Mouse (Mus musculus) erythroblast, adult 5-6 weeks (primary cell): ENCODE data around the gene Plac1. TPM values are rescaled to one million over a fixed set of nuclear protein-coding genes. Genes with fewer than 3 reads are reported as not detected.

Experiments used
- ATAC-seq: replicated peaks from 2 replicates; pipeline ENCODE4 v1.8.0; 2016; ENCODE audit warnings: moderate number of reproducible peaks, mild to moderate bottlenecking, moderate TSS enrichment, inconsistent platforms; ENCODE audit not compliant: poor library complexity, low FRiP score, severe bottlenecking
- total RNA-seq, 2 experiments: library from RNA; stranded (forward) in 1 of 2; stranded (reverse) in 1 of 2; fragments of 150-400 nt in 1 of 2; fragments of 200-764, 138-1000 nt in 1 of 2; gene quantifications; 2 replicates each; pipeline versions ENCODE4 v1.2.3 to v1.2.4; 2015 to 2017; ENCODE audit warnings: low replicate concordance in 2 of 2

The Plac1 gene
- total RNA-seq, 2 experiments from 2014 or later = 0.26 TPM; not detected in 1

DNA sequence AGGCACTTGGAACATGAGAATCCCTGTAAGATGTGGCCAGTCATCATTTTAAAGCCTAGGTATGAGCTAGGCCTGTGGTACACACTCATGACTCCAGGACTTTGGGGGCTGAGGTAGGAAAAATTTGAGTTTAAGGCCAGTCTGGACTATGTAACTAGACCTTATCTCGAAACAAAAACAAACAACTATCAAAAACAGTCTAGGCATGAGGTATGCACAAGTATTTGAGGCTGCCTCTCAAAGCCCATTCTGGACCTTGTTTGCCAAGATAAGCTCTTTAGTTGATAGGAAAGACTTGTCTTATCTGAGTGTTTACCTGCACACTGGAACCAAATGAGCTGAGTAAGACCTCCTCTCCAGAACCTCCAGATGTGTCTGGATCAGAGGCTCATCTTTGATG, 116.3 kb downstream of the Plac1 start:
- no peak for ATAC-seq

DNA sequence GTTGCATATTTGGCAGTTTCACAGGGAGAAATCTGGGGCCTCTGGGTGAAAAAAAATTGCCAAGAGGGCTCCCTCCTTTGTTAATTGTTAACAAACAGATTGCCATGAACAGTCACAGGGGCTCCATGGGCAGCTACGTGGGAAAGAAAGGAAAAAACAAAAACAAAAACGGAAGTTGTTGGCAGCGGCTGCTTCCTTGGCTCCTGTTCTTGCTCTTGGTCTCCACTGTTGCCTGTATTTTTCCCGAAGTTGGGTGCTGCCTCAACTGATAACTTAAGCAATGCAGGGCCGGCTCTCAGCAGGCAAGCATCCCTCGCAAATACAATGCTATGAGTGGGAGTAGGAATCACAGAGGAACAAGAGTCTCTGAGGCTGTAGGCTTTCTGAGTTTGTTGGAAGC, 121.3 kb downstream of the Plac1 start:
- no peak for ATAC-seq

DNA sequence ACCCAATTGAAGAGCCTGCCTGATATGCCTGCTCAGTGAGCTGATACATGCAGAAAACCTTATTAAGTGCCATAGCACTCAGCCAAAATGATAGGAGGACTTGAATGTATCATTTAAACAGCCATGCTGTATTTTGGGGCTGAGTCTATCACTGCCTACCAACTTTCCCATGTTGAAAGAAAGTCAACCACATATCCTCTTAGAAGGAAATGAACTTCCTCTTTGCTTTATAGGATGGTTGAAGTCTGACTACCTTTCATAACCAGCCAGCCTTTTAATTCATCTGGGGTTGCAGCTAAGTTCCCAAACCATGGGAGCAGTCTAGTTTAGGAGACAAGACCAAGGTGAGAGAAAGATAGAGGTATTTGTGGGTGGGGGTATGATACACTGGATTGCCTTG, 121.9 kb downstream of the Plac1 start:
- no peak for ATAC-seq

DNA sequence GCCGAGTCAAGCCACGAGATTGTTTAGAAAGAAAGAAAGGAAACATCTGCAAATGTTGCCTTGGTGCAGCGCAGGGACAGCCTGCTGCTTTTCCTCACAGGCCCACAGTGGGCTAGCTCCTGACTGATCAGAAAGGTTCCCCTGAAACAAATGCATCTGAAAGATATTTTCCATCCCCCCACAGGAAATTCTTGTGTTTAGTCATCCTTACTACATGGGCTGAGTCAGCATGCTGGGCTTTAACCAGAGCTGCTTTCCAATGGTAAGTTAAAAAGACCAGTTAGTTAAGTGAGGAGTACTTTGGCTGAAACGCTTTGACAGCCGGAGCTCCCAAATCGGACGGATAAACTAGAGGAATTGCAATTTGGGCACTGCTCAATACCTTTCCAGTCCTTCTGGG, 124.9 kb downstream of the Plac1 start:
- ATAC-seq = no peak

DNA sequence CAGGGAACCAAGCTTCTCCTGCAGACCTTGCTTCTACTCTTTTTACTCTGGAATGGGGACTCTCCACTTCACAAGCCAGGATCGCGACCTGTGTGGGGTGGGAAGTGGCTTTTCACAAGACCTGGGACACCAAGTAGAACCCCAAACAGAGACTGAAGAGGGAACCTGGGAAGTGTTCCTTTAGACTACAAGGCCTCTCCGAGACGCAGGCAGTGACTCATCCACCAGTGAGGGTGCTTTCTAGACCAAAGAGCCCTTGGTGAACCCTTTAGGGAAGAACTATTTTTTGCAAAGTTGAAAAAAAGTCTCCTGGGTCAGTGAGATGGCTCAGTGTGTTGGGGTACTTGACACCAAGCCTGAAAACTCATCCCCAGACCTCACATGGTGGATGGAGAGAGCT, 129.8 kb downstream of the Plac1 start:
- ATAC-seq = no peak

DNA sequence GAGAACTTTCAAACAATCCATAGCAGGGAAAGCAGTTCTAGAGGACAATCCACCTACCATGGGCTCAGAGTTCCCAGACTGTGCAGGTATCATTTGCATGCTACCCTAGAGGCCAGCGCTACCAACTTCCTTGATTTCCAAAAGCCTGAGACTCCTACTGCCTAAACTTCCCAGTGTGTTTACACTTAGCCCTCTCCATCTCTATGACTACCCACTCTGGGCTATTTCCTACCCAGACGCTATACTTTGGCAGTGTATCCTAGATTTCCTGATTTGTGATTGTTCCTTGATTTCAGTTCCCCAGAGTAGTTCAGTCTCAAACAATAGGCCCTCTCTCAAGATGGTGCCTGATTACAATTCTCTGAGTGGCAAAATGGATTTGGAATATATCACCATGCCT, 132.8 kb downstream of the Plac1 start:
- no peak for ATAC-seq

DNA sequence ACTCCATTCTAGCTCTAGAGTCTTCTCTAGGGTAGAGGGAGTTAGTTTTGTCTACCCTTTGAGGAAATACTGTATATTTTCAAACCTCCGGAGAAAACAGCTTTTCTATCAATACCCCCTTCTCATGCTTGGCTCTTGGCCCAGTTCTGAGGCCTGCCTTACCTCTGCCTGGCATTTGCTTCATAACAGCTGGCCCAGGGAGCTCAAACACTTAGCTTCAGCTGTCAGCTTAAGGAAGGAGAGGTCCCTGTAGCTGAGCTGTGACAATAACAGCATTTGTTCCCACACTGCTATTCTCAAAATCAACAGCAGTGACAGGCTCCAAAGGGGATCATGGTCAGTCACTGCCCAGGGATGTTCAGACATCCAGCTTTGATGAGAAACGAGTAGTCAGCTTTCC, 138.7 kb downstream of the Plac1 start:
- ATAC-seq = no peak

DNA sequence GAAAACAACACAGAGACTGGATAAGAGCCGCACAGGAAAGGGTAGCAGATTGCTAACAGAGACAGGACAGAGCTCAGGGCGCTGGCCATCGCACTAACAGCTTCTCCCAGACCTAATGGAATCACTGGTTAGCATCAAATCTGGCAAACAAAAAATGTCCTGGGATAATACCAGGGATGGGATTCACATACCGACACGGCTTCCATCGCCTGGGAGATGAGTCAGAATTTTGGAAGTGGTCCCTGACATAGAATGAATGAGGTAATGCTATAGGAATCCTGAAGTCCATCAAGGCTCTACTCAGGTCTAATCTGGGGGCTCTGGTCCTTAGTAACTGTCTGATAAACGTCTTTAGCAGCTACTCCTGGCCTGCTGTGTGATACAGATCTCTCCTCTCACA, 140.0 kb downstream of the Plac1 start:
- ATAC-seq = no peak

DNA sequence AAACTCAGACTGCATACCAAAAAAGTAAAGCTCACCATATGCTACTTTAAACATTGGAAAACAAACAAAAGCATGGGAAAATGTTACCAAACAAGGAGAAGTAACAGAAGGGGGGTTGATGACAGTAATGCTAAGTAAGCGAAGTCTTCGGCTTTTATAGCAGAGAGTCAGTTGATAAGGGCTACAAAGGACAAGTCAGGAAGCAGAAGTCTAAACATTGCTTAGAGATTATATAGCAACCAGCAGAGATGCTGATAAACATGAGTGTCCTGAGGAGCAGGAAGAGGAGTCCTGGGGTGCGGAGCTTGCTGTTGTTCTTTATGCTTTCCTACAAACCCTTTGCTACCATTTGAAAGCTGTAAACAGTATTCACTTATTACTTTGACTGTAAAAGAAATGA, 140.6 kb downstream of the Plac1 start:
- no peak for ATAC-seq

DNA sequence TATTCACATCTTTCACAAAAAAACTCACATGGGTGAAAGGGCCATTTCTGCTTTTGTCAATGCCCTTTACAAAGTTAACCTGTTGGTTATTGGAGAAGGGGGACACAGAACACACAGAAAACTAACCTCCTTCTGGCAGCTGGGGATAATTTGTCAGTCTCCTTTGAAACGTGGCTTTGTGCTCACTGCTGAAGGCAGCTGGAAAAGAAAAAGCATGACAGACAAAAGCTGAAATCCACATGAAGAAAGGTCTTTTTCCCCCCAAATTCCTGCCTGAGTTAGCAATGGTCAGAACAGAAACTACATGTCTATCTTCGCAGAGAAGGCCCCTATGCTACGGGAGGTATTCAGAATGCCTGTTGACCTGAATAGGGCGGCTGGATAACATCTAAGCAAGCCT, 141.6 kb downstream of the Plac1 start:
- ATAC-seq = no peak

DNA sequence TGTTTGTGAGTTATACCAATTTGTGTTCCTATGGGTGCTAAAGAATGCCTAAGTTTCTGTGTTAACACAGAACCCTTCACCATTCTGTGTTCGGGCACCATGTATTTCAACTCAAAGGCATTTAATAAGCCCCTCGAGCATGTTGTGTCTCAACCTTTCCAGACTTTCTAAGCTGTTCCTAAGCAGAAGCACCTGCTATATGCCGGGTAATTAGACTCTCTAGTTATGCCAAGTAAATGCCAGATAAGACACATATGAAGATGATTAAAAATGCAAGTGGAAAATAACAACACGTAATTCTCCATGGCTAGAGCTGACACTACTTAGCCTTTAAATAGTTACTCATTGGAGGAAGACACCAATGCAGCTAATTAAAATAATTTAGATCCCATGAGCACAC, 142.1 kb downstream of the Plac1 start:
- no peak for ATAC-seq

DNA sequence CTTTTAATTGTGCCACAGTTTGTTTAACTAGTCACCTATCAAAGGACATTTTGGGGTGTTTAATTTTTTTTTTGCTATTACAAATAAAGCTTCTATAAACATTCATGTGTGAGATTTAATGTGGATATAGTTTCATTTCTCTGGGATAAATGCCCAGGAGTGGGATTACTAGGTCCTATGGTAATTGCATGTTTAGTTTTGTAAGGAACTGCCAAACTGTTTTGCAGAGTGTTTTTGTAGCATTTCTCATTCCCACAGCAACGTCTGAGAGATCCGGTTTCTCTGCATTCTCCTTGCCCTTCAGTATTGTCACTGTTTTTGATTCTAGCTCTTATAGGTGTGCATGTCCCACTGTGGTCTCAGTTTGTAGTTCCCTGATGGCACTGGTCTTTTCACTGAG, 146.5 kb downstream of the Plac1 start:
- ATAC-seq = no peak

DNA sequence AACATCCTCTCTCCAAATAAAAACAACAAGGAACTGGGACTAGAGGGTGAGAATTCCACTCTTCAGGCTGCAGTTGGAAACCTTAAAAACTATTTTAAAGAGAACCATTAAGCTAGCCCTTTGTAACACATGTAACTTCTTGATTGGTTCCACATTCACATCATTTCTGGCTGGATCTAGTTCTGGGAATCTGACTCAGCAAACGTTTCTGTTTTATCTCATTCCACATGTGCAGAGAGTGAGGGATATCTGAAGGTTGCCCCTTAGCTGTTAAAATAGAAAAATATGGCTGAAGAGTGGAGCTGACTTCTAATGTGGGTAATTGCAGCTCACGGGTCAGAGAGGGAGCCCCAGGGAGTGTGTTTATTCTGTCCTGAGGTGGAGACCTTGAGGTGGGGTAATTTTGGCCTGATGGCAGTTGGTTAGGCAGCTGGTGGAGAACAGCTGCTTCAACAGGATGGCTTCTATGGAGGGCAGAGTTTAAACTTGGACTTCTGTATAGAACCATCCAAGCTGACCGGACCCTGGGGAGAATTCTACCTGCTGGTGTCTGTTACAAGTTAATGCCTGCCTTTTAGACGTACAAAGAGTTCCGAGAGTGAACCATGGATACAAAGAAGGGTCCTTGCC, 151.1 kb downstream of the Plac1 start:
- ATAC-seq = no peak

DNA sequence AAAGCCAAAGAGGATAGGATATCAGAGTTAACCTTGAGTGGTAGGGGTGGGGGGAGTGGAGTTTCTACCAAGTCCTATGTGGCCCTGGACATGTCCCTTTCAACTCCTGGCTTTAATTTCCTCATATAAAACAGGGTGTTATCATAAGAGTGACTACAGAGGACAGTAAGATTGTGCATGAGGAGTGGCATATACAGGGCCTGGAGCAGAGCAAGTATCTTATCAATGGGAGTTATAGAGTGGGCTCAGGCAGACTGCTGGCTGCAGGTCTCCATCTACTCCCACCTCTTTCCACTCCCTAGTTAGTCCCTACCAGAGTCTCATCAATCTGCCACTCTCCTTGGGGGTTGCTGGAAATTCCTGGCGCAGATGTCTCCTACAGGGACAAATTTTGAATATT, 152.7 kb downstream of the Plac1 start:
- ATAC-seq = no peak

DNA sequence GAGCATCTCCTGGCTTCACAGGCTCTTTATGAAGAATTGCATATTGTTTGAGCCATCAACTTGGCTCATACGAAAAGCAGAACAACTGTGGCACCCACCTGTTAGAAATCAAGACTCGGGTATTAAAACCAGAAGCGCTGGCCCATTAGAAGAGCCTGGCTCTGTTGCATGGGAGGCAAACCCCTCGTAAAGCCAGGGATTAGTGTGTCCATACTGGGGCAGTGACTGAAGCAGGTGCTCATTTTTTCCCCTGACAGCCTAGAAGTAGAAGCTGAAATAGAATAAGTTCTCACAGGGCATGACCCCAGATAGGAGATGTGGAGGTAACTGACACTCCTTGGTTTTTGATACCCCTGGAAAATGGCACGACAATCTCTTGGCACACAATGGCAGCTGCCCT, 154.4 kb downstream of the Plac1 start:
- no peak for ATAC-seq

DNA sequence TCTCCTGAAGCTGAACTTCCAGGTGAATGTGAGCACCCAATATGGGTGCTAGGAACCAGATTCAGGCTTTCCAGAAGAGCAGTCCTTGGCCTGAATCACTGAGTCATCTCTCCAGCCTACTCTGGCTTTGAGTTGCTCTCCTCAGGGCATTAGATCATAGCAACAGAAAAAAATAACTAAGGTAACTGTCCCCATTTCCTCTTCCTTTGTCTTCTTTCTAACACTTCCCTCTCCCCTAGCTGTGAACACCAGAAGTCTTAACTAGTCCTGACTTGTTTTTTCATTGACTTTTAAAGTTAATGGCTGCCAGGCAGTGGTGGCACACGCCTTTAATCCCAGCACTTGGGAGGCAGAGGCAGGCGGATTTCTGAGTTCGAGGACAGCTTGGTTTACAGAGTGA, 175.5 kb downstream of the Plac1 start:
- no peak for ATAC-seq

DNA sequence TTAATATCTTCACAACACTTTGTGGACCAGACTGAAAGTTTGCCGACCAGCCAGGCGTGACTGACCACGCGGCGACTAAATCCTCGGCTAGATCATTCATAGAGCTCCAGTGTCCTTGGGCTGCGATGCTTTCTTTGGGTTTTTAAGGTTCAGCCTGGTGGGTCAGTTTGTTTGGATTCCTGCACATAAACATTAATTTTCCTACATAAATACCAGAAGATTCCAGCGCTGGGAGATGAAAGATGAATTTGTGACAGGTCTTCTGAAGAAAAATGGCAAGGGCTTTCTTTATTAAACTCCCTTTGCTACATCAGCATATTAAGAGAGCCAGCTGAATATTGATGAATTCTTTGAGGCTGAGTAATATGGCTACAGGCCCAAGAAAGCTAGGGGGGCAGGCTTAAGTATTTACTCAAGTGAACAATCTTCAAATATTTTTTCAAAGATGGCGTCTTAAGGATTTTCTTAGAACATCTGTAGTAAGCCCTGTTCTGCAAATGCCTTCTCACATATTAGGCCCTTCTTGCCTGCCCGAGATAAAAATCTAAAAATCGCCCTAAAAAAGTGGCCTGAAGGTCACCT, 180.4 kb downstream of the Plac1 start:
- ATAC-seq = no peak

DNA sequence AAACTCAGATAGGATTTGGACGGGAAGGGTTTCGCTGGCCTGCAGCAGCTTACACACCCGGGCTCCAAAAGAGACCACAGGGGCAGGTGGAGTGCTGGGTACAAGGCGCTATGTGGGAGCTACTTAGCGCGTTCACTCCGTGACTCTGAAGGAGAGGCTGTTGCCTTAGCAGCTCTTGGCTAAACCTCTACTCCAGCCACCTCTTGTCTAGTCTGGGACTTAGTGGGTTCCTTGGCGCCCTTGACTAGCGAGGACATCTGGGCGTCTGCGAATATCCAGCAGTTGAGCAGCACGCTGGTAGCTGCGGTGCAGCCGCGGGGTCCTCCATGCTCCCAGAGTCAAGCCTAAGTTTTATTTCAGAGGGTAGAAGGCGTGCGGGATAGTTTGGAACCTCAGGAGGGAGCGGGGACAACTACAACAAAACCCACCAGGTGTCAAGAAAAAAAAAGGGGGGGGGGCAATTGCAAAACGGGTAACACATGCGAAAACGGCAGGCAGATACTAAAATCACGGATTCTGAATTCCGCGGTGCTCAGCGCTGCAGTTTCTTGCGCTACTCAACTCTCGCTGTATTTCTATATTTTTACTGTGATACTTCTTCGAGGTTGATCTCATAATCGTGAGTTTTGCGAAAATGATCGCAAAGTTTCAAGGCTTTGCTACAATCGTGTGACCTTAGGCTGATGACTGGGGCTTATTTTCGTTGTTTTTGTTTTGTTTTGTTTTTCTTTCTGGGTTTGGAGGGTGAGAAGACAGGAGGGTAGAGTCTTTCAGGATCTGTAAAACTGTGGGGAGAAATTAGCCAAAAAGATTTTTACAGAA, 181.2 kb downstream of the Plac1 start:
- no peak for ATAC-seq

DNA sequence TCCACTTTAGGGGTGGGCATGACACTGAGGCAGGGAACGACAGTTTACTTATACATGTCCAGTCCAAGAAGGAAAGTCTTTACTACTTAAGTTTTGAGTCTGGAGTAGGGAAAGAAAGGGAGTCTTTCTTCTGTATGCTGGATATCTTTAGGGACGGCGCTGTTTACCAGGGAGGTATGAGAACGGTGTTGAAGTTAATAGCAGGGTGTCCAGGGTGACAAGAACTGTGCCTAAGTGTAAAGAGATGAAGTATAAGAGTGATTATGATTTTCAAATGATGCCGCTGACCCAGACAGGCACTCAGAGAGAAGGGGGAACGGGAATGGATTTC, 182.2 kb downstream of the Plac1 start:
- no peak for ATAC-seq

DNA sequence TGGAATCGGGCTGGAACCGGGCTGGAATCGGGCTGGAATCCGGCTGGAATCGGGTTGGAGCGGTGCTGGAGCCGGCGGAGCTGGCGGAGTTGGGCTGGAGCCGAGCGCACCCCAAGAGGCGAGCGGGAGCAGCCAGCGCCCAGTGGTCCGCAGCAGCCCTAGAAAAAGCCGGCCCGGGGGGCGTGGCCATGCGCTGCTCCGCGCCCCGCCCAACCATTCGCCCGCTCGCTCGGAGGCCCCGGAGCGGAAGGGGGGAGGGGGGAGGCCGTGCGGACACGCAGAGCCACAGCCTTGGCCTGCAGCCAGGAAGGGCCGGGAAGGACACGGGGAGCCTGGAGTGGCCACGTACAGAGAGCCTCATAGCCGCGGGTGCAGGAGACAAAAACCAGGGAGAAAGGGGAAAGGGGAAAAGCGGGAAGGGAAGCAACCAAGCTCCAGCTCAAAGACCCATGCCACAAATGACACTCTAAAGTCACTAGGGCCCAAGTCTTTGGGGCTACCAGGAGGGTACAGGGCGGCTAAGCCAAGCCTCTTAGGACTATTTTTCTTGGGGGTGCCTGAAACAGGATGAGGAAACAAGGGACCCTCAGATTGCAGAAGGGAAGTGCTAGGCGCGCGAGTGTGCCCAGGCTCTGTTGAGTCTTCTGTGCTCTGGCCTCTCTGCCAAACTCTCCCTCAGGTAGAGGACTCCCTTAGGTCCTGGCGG, 182.7 kb downstream of the Plac1 start:
- ATAC-seq = peak; percentile 65; the same call in 1 of the 2 replicates

DNA sequence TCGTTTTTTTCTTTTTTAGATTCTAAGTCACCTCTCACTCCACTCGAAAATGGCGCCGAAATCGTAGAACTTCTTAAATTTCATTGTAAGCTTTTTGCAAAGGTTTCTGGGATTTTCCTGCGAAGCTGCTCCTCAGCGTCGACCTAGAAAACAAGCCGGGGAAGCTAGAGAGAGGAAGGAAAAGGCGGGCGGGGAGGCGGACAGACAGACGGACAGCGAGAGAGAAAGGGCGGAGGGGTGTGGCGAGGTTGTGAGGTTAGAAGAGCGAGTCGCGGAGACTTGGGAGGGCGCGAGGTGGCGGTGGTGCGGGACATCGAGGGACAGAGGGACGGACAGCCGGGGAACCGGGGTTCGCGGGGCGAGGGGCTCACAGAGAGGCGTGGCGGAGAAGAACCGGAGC, 183.3 kb downstream of the Plac1 start:
- ATAC-seq = no peak
